Mouse (Mus musculus) heart, postnatal 36 days (tissue): ENCODE measurements around the gene Msrb1. TPM values are rescaled to one million over a fixed set of nuclear protein-coding genes. Genes with fewer than 3 reads are reported as not detected.

Experiments used
- total RNA-seq, 2 experiments: library from RNA; stranded (reverse); gene quantifications; 2 replicates each; pipeline ENCODE4 v1.2.3; 2021

Msrb1 gene
- total RNA-seq, 2 experiments from 2014 or later: 160 to 183 TPM

Other genes with a start within 250 kb of the Msrb1 start
- gene Caskin1, start 248.0 kb upstream of the Msrb1 start, total RNA-seq: under 1 TPM; 0.11 to 0.14 TPM
- 10 to 100 TPM; 45.7 to 51.6 TPM for gene Traf7, start 208.7 kb upstream of the Msrb1 start, total RNA-seq
- gene Rab26, start 202.4 kb upstream of the Msrb1 start, total RNA-seq: not detected
- gene Pkd1, start 186.8 kb upstream of the Msrb1 start, total RNA-seq: 10 to 100 TPM; 45.4 to 45.6 TPM
- 100 to 1,000 TPM; 106 to 112 TPM for gene Tsc2, start 104.0 kb upstream of the Msrb1 start, total RNA-seq
- 1 to 10 TPM; 3.3 to 4.1 TPM for gene Nthl1, start 104.0 kb upstream of the Msrb1 start, total RNA-seq
- 100 to 1,000 TPM in 1 of 2 experiments, 10 to 100 TPM in 1; 91.1 to 140 TPM for gene Slc9a3r2, start 86.3 kb upstream of the Msrb1 start, total RNA-seq
- not detected for gene Npw, start 78.2 kb upstream of the Msrb1 start, total RNA-seq
- gene Zfp598, start 67.0 kb upstream of the Msrb1 start, total RNA-seq: 10 to 100 TPM; 17.3 to 19.0 TPM
- gene Syngr3, start 46.7 kb upstream of the Msrb1 start, total RNA-seq: under 1 TPM; 0.14 to 0.22 TPM
- gene Gfer, start 40.5 kb upstream of the Msrb1 start, total RNA-seq: 10 to 100 TPM; 19.3 to 22.8 TPM
- 1 to 10 TPM in 1 of 2 experiments, under 1 TPM in 1; 0.33 to 1.3 TPM for gene Noxo1, start 40.4 kb upstream of the Msrb1 start, total RNA-seq
- 10 to 100 TPM; 16.3 to 17.7 TPM for gene Tbl3, start 29.0 kb upstream of the Msrb1 start, total RNA-seq
- gene Rnf151, start 18.6 kb upstream of the Msrb1 start, total RNA-seq: not detected
- 100 to 1,000 TPM; 668 to 757 TPM for gene Rps2, start 18.5 kb upstream of the Msrb1 start, total RNA-seq
- 1,000 to 10,000 TPM in 1 of 2 experiments, 100 to 1,000 TPM in 1; 979 to 1,034 TPM for gene Ndufb10, start 12.2 kb upstream of the Msrb1 start, total RNA-seq
- gene Rpl3l, start 8.8 kb upstream of the Msrb1 start, total RNA-seq: 100 to 1,000 TPM; 400 to 416 TPM
- gene Hs3st6, start 16.3 kb downstream of the Msrb1 start, total RNA-seq: not detected
- not detected for gene Meiob, start 67.6 kb downstream of the Msrb1 start, total RNA-seq
- gene Hagh, start 103.5 kb downstream of the Msrb1 start, total RNA-seq: 100 to 1,000 TPM; 102 to 104 TPM
- gene Fahd1, start 113.7 kb downstream of the Msrb1 start, total RNA-seq: 10 to 100 TPM; 72.0 to 76.5 TPM
- gene Igfals, start 129.4 kb downstream of the Msrb1 start, total RNA-seq: 1 to 10 TPM; 7.7 to 8.8 TPM
- 10 to 100 TPM; 20.0 to 22.4 TPM for gene Nubp2, start 149.7 kb downstream of the Msrb1 start, total RNA-seq
- gene Spsb3, start 150.0 kb downstream of the Msrb1 start, total RNA-seq: 10 to 100 TPM; 26.3 to 28.0 TPM
- gene Eme2, start 158.4 kb downstream of the Msrb1 start, total RNA-seq: 10 to 100 TPM; 18.8 to 19.0 TPM
- 100 to 1,000 TPM; 103 to 113 TPM for gene Mrps34, start 158.5 kb downstream of the Msrb1 start, total RNA-seq
- gene Nme3, start 159.9 kb downstream of the Msrb1 start, total RNA-seq: 10 to 100 TPM; 30.2 to 32.4 TPM
- gene Mapk8ip3, start 200.3 kb downstream of the Msrb1 start, total RNA-seq: 10 to 100 TPM; 58.9 to 63.0 TPM
- 1 to 10 TPM; 6.4 to 7.9 TPM for gene Jpt2, start 224.0 kb downstream of the Msrb1 start, total RNA-seq